Comparison of ENCODE assay signal across 27 mouse cellular contexts in genomic region chr11:59316517-59316916, GRCm38 (mm10). TPM values are rescaled to one million over a fixed set of nuclear protein-coding genes. Genes with fewer than 3 reads are reported as not detected.
DNase-seq lines count a peak whose midpoint lies in the region; ATAC-seq and TF ChIP-seq lines count a peak whose summit lies in the region.
"Had no signal": no experiment of that assay in that cellular context is flagged by ENCODE, and none has a peak within 500 bp of the region (broad histone marks: within the 10 kb centered on the region; RNA-seq: fewer than 3 reads in every experiment).

No protein-coding gene starts in this region.

- H3K4me2 ChIP-seq in limb, embryonic 14.5 days (replicated peaks; ENCODE audit: low read depth, low read length, severe bottlenecking): no peak overlapping the region
- peak overlapping the region; percentile 14; the same call in 1 of the 2 replicates for H3K4me2 ChIP-seq in embryonic facial prominence, embryonic 13.5 days
- no peak overlapping the region for H3K4me2 ChIP-seq in embryonic facial prominence, embryonic 15.5 days (replicated peaks)
- H3K4me2 ChIP-seq: embryonic facial prominence, embryonic 12.5 days; forebrain, embryonic 12.5 days had no signal

- 34% methylated on average over 6 of the region's 6 CpGs for WGBS in limb, embryonic 14.5 days
- 49% methylated on average over 6 of the region's 6 CpGs for WGBS in limb, embryonic 10.5 days
- 23% methylated on average over 6 of the region's 6 CpGs for WGBS in embryonic facial prominence, embryonic 13.5 days
- 22% methylated on average over 6 of the region's 6 CpGs for WGBS in embryonic facial prominence, embryonic 15.5 days

- peaks cover 31% of the 10 kb centered on the region for H3K4me1 ChIP-seq in limb, embryonic 14.5 days (ENCODE audit: control insufficient read depth, insufficient read depth, low read length)
- H3K4me1 ChIP-seq in limb, embryonic 10.5 days: peaks cover 34% of the 10 kb centered on the region
- H3K4me1 ChIP-seq in embryonic facial prominence, embryonic 13.5 days: peaks cover 60% of the 10 kb centered on the region
- H3K4me1 ChIP-seq in embryonic facial prominence, embryonic 15.5 days: peaks cover 45% of the 10 kb centered on the region

- no peak overlapping the region for H3K27ac ChIP-seq in limb, embryonic 14.5 days (replicated peaks; ENCODE audit: low read depth, low read length)
- H3K27ac ChIP-seq in limb, embryonic 10.5 days: no peak overlapping the region
- H3K27ac ChIP-seq in embryonic facial prominence, embryonic 13.5 days: no peak overlapping the region
- H3K27ac ChIP-seq in embryonic facial prominence, embryonic 15.5 days (replicated peaks): 0 out of 2 replicates have a peak overlapping the region, but pooled peaks have one; percentile 17
- H3K27ac ChIP-seq: embryonic facial prominence, embryonic 12.5 days; forebrain, embryonic 10.5 days; forebrain, embryonic 12.5 days had no signal

- TF ChIP-seq POLR2A in limb, embryonic 14.5 days (IDR thresholded peaks at IDR 0.05; ENCODE audit: borderline replicate concordance, extremely low read depth, insufficient read depth, insufficient read length): no peak

- peak; percentile 38 for ATAC-seq in limb, embryonic 14.5 days (ENCODE audit: low FRiP score, low read depth)
- no peak for ATAC-seq in embryonic facial prominence, embryonic 13.5 days (ENCODE audit: insufficient number of reproducible peaks, insufficient read depth, low FRiP score, low TSS enrichment, low read depth)
- ATAC-seq in embryonic facial prominence, embryonic 15.5 days (ENCODE audit: insufficient number of reproducible peaks, low FRiP score, low TSS enrichment, low read depth): no peak
- ATAC-seq: activated CD4-positive, CD25-positive, alpha-beta regulatory T cell, adult 4 months; CD4-positive, CD25-positive, alpha-beta regulatory T cell, adult 4 months; forebrain, embryonic 14.5 days; forebrain, embryonic 16.5 days; Patski had no signal

- peak; percentile 44 for DNase-seq in embryo, embryonic 11 days
- DNase-seq in embryo, embryonic 10.5 days (ENCODE audit: low spot score): no peak
- no peak for DNase-seq in limb, embryonic 14.5 days (ENCODE audit: low spot score)
- no peak for DNase-seq in limb, embryonic 10.5 days (ENCODE audit: low spot score)
- no peak for DNase-seq in lung, adult 18-20 months
- DNase-seq: adrenal gland, adult 8-10 months; adrenal gland, postnatal 14 days; adrenal gland, postnatal 36 days; B cell, adult 2 months; cerebellum, adult 11-12 months; cerebellum, adult 2 months; cerebellum, adult 9-10 months; cerebellum, postnatal 10 days; cerebellum, postnatal 25 days had no signal

- no peak overlapping the region for H3K4me3 ChIP-seq in limb, embryonic 14.5 days (replicated peaks; ENCODE audit: low read length)
- no peak overlapping the region for H3K4me3 ChIP-seq in limb, embryonic 10.5 days
- no peak overlapping the region for H3K4me3 ChIP-seq in embryonic facial prominence, embryonic 13.5 days
- H3K4me3 ChIP-seq in embryonic facial prominence, embryonic 15.5 days (replicated peaks): no peak overlapping the region
- H3K4me3 ChIP-seq: embryonic facial prominence, embryonic 12.5 days; erythroblast, embryonic 14.5 days; forebrain, embryonic 10.5 days; forebrain, embryonic 12.5 days had no signal

- no peaks in the 10 kb centered on the region for H3K27me3 ChIP-seq in limb, embryonic 14.5 days (ENCODE audit: control insufficient read depth, insufficient read depth, low read length)
- H3K27me3 ChIP-seq in limb, embryonic 10.5 days (ENCODE audit: low read depth, poor library complexity, severe bottlenecking): peaks cover 66% of the 10 kb centered on the region
- H3K27me3 ChIP-seq in embryonic facial prominence, embryonic 13.5 days: no peaks in the 10 kb centered on the region; the same call in 1 of the 2 replicates
- no peaks in the 10 kb centered on the region for H3K27me3 ChIP-seq in embryonic facial prominence, embryonic 15.5 days
- H3K27me3 ChIP-seq: embryonic facial prominence, embryonic 12.5 days; Patski had no signal

- H3K9ac ChIP-seq in limb, embryonic 14.5 days (ENCODE audit: low read depth, low read length, severe bottlenecking): no peak overlapping the region
- H3K9ac ChIP-seq in embryonic facial prominence, embryonic 13.5 days: no peak overlapping the region
- no peak overlapping the region for H3K9ac ChIP-seq in embryonic facial prominence, embryonic 15.5 days
- H3K9ac ChIP-seq: embryonic facial prominence, embryonic 12.5 days; forebrain, embryonic 12.5 days had no signal

- no peaks in the 10 kb centered on the region for H3K36me3 ChIP-seq in limb, embryonic 14.5 days (ENCODE audit: control insufficient read depth, insufficient read depth, low read length)
- no peaks in the 10 kb centered on the region for H3K36me3 ChIP-seq in limb, embryonic 10.5 days
- H3K36me3 ChIP-seq in embryonic facial prominence, embryonic 13.5 days: no peaks in the 10 kb centered on the region
- no peaks in the 10 kb centered on the region for H3K36me3 ChIP-seq in embryonic facial prominence, embryonic 15.5 days
- H3K36me3 ChIP-seq: embryonic facial prominence, embryonic 12.5 days; forebrain, embryonic 10.5 days; forebrain, embryonic 12.5 days; G1E had no signal

- no peaks in the 10 kb centered on the region; the same call in 1 of the 2 replicates for H3K9me3 ChIP-seq in limb, embryonic 14.5 days (ENCODE audit: control insufficient read depth, low read length)
- H3K9me3 ChIP-seq in limb, embryonic 10.5 days (replicated peaks): no peaks in the 10 kb centered on the region
- no peaks in the 10 kb centered on the region for H3K9me3 ChIP-seq in embryonic facial prominence, embryonic 13.5 days
- H3K9me3 ChIP-seq in embryonic facial prominence, embryonic 15.5 days (replicated peaks): no peaks in the 10 kb centered on the region
- H3K9me3 ChIP-seq: embryonic facial prominence, embryonic 12.5 days; forebrain, embryonic 10.5 days; forebrain, embryonic 12.5 days; G1E had no signal

RNA-seq across cellular contexts. Expression of gene Wnt9a, which starts 9.8 kb away (rescaled TPM):
- 11.8 and 15.0 TPM in 2 replicates for polyA plus RNA-seq in limb, embryonic 14.5 days (2012; rRNA removed)
- 6.2 and 6.8 TPM in 2 replicates for polyA plus RNA-seq in limb, embryonic 14.5 days (2014; fragmentation: Nextera tagmentation; extraction: Ambion mirVana)
- 1.2 and 1.8 TPM in 2 replicates for polyA plus RNA-seq in limb, embryonic 10.5 days (2016; fragmentation: Nextera tagmentation; extraction: Ambion mirVana)
- polyA plus RNA-seq in embryonic facial prominence, embryonic 13.5 days (2015; fragmentation: Nextera tagmentation; extraction: Ambion mirVana): 6.9 and 7.3 TPM in 2 replicates
- polyA plus RNA-seq in embryonic facial prominence, embryonic 15.5 days (2015; fragmentation: Nextera tagmentation; extraction: Ambion mirVana): 7.0 and 8.5 TPM in 2 replicates
- polyA plus RNA-seq: activated CD4-positive, CD25-positive, alpha-beta regulatory T cell, adult 4 months; CD4-positive, CD25-positive, alpha-beta regulatory T cell, adult 4 months; erythroblast, embryonic 14.5 days; G1E had no signal

RNA-seq across cellular contexts. Expression of gene Wnt3a, which starts 26.0 kb away (rescaled TPM):
- 1.2 TPM in 2 replicates for polyA plus RNA-seq in limb, embryonic 14.5 days (2012; rRNA removed)
- polyA plus RNA-seq in limb, embryonic 14.5 days (2014; fragmentation: Nextera tagmentation; extraction: Ambion mirVana): 1.3 and 1.7 TPM in 2 replicates
- 0.14 and 0.53 TPM in 2 replicates for polyA plus RNA-seq in limb, embryonic 10.5 days (2016; fragmentation: Nextera tagmentation; extraction: Ambion mirVana)
- 3.7 and 4.0 TPM in 2 replicates for polyA plus RNA-seq in embryonic facial prominence, embryonic 13.5 days (2015; fragmentation: Nextera tagmentation; extraction: Ambion mirVana)
- 2.5 and 3.4 TPM in 2 replicates for polyA plus RNA-seq in embryonic facial prominence, embryonic 15.5 days (2015; fragmentation: Nextera tagmentation; extraction: Ambion mirVana)
- polyA plus RNA-seq: CD4-positive, CD25-positive, alpha-beta regulatory T cell, adult 4 months; cerebellum, adult 2 months; cortical plate, adult 2 months; G1E; Patski had no signal

RNA-seq across cellular contexts. Expression of gene Prss38, which starts 58.9 kb away (rescaled TPM):
- polyA plus RNA-seq in limb, embryonic 14.5 days (2012; rRNA removed): 0.13 and 0.33 TPM in 2 replicates
- polyA plus RNA-seq in limb, embryonic 14.5 days (2014; fragmentation: Nextera tagmentation; extraction: Ambion mirVana): not detected in 2 replicates
- not detected in 2 replicates for polyA plus RNA-seq in limb, embryonic 10.5 days (2016; fragmentation: Nextera tagmentation; extraction: Ambion mirVana)
- not detected in 2 replicates for polyA plus RNA-seq in embryonic facial prominence, embryonic 13.5 days (2015; fragmentation: Nextera tagmentation; extraction: Ambion mirVana)
- polyA plus RNA-seq in embryonic facial prominence, embryonic 15.5 days (2015; fragmentation: Nextera tagmentation; extraction: Ambion mirVana): not detected in 2 replicates
- polyA plus RNA-seq: activated CD4-positive, CD25-positive, alpha-beta regulatory T cell, adult 4 months; CD4-positive, CD25-positive, alpha-beta regulatory T cell, adult 4 months; cerebellum, adult 2 months; embryonic facial prominence, embryonic 12.5 days; erythroblast, embryonic 14.5 days; forebrain, embryonic 10.5 days; forebrain, embryonic 12.5 days; forebrain, embryonic 14.5 days; forebrain, embryonic 16.5 days; G1E; Patski had no signal
